Comparison of ENCODE assay signal across 17 mouse cellular contexts in the genomic region with DNA sequence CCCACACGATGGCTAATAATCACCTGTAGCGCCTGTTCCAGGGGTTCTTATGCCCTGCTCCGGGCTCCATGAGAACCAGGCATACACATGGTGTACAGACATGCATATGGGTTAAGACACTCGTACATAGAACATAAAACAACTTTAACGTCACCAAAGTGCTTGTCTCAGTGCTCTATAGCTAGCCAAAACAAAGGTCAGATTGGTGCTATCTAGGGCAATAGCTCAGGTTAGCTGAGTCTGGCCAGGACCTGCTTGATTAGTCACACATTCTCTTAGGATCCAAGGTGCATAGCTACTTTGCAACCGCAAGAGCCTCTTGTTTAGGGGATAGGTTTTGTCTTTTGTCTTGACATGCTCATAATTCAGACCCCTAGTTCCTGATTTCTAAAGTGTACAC. TPM values are rescaled to one million over a fixed set of nuclear protein-coding genes. Genes with fewer than 3 reads are reported as not detected.
A peak's percentile ranks its signal among the peaks of the same experiment; 100 is the strongest.
DNase-seq lines count a peak whose midpoint lies in the region; ATAC-seq and TF ChIP-seq lines count a peak whose summit lies in the region.
"Had no signal": no experiment of that assay in that cellular context is flagged by ENCODE, and none has a peak within 500 bp of the region (broad histone marks: within the 10 kb centered on the region; RNA-seq: fewer than 3 reads in every experiment).

No protein-coding gene starts in this region.

- H3K79me2 ChIP-seq in liver, adult 2 months (ENCODE audit: control insufficient read depth, insufficient read depth, low read length): no peaks in the 10 kb centered on the region

- H3K27me3 ChIP-seq in liver, adult 2 months (ENCODE audit: control insufficient read depth, insufficient read depth, low read length): no peaks in the 10 kb centered on the region
- no peaks in the 10 kb centered on the region for H3K27me3 ChIP-seq in liver, embryonic 12.5 days (replicated peaks)
- H3K27me3 ChIP-seq in forebrain, embryonic 13.5 days: no peaks in the 10 kb centered on the region
- H3K27me3 ChIP-seq: embryonic facial prominence, embryonic 12.5 days had no signal

- ATAC-seq in liver, embryonic 12.5 days: no peak
- peak; percentile 22 to 39; a peak in 1 of 4 replicates for ATAC-seq in hematopoietic stem cell, adult 5-6 weeks (replicated peaks in 1 of 2; ENCODE audit: insufficient read depth in 1 of 2, low FRiP score in 2 of 2, low TSS enrichment in 1 of 2, low read depth in 1 of 2, poor library complexity in 2 of 2, severe bottlenecking in 2 of 2)
- no peak for ATAC-seq in forebrain, embryonic 13.5 days
- ATAC-seq: forebrain, embryonic 14.5 days; forebrain, embryonic 16.5 days had no signal

- peak overlapping the region; percentile 91 for H3K27ac ChIP-seq in liver, adult 2 months (replicated peaks; ENCODE audit: insufficient read depth, low read depth, low read length)
- H3K27ac ChIP-seq in liver, embryonic 12.5 days: no peak overlapping the region
- no peak overlapping the region for H3K27ac ChIP-seq in forebrain, embryonic 13.5 days
- H3K27ac ChIP-seq: embryonic facial prominence, embryonic 10.5 days; embryonic facial prominence, embryonic 12.5 days had no signal

- H3K36me3 ChIP-seq in liver, adult 2 months (ENCODE audit: control insufficient read depth, insufficient read depth, low read length): no peaks in the 10 kb centered on the region
- no peaks in the 10 kb centered on the region for H3K36me3 ChIP-seq in liver, embryonic 12.5 days
- no peaks in the 10 kb centered on the region for H3K36me3 ChIP-seq in forebrain, embryonic 13.5 days (ENCODE audit: poor library complexity, severe bottlenecking)
- H3K36me3 ChIP-seq: embryonic facial prominence, embryonic 10.5 days; embryonic facial prominence, embryonic 12.5 days had no signal

- no peaks in the 10 kb centered on the region for H3K9me3 ChIP-seq in liver, embryonic 12.5 days (replicated peaks)
- no peaks in the 10 kb centered on the region for H3K9me3 ChIP-seq in forebrain, embryonic 13.5 days (replicated peaks)
- H3K9me3 ChIP-seq: embryonic facial prominence, embryonic 10.5 days; embryonic facial prominence, embryonic 12.5 days had no signal

- no peak for TF ChIP-seq POLR2A in liver, adult 2 months (IDR thresholded peaks at IDR 0.05; ENCODE audit: extremely low read depth, insufficient read depth, low read length)

- no peak overlapping the region for H3K4me2 ChIP-seq in liver, embryonic 12.5 days
- H3K4me2 ChIP-seq in forebrain, embryonic 13.5 days: no peak overlapping the region
- H3K4me2 ChIP-seq: embryonic facial prominence, embryonic 12.5 days had no signal

- no peak for TF ChIP-seq CTCF in liver, adult 2 months (IDR thresholded peaks at IDR 0.05; ENCODE audit: low read depth, low read length)

- DNase-seq in liver, adult 2 months (ENCODE audit: extremely low read depth, low read depth, low spot score): peak; percentile 91
- DNase-seq in yolk sac, embryonic 10.5 days (ENCODE audit: low spot score): peak; percentile 31
- DNase-seq: adrenal gland, adult 2 months; adrenal gland, postnatal 10 days; adrenal gland, postnatal 25 days; cerebellum, adult 11 months; cerebellum, adult 18-20 months; cerebellum, adult 8-10 months; cerebellum, adult 9-11 months; cerebellum, postnatal 14 days had no signal

- H3K4me3 ChIP-seq in liver, adult 2 months (ENCODE audit: insufficient read depth, low read depth, low read length): no peak overlapping the region
- H3K4me3 ChIP-seq in liver, embryonic 12.5 days: no peak overlapping the region
- no peak overlapping the region for H3K4me3 ChIP-seq in forebrain, embryonic 13.5 days
- H3K4me3 ChIP-seq: embryonic facial prominence, embryonic 10.5 days; embryonic facial prominence, embryonic 12.5 days had no signal

- 47% methylated on average over 6 of the region's 6 CpGs for WGBS in liver, adult 2 months
- 70% methylated on average over 6 of the region's 6 CpGs for WGBS in liver, embryonic 12.5 days (ENCODE audit: insufficient replicate concordance)
- WGBS in forebrain, embryonic 13.5 days: 91% methylated on average over 6 of the region's 6 CpGs

- peaks cover 8% of the 10 kb centered on the region for H3K4me1 ChIP-seq in liver, adult 2 months (ENCODE audit: control insufficient read depth, insufficient read depth, low read length)
- no peaks in the 10 kb centered on the region for H3K4me1 ChIP-seq in liver, embryonic 12.5 days
- H3K4me1 ChIP-seq in forebrain, embryonic 13.5 days: no peaks in the 10 kb centered on the region
- H3K4me1 ChIP-seq: embryonic facial prominence, embryonic 10.5 days; embryonic facial prominence, embryonic 12.5 days had no signal

- no peak overlapping the region for H3K9ac ChIP-seq in liver, adult 2 months (ENCODE audit: low read depth, low read length)
- H3K9ac ChIP-seq in liver, embryonic 12.5 days: no peak overlapping the region
- H3K9ac ChIP-seq in forebrain, embryonic 13.5 days: no peak overlapping the region
- H3K9ac ChIP-seq: embryonic facial prominence, embryonic 12.5 days had no signal

RNA-seq across cellular contexts. Expression of a gene that starts 57.9 kb away (rescaled TPM):
- total RNA-seq in liver, adult 2 months (2014; rRNA removed): 4.8 and 5.8 TPM in 2 replicates
- polyA plus RNA-seq in liver, adult 2 months (2012; rRNA removed): 0.80 and 1.5 TPM in 2 replicates
- 5.6 and 5.7 TPM in 2 replicates for polyA plus RNA-seq in liver, embryonic 12.5 days (2016; fragmentation: Nextera tagmentation; extraction: Ambion mirVana)
- total RNA-seq in hematopoietic stem cell, adult 5-6 weeks (2017): 15.1 and 16.9 TPM in 2 replicates
- 18.6 and 19.8 TPM in 2 replicates for polyA plus RNA-seq in forebrain, embryonic 13.5 days (2015; fragmentation: Nextera tagmentation; extraction: Ambion mirVana)

Comparison
In these comparisons a context has a peak if more than half of its experiments do, and no peak if none do; other contexts are left out.
1. ATAC-seq: peak in hematopoietic stem cell, adult 5-6 weeks (2 of 2); none in liver, embryonic 12.5 days (single experiment) and forebrain, embryonic 13.5 days (single experiment).